Mouse (Mus musculus) forebrain, embryonic 11.5 days (tissue): ENCODE results near the gene Kif1c. TPM values are rescaled to one million over a fixed set of nuclear protein-coding genes. Genes with fewer than 3 reads are reported as not detected.

Experiments
- ATAC-seq: fragments of 200-750 bp; cut with Nextera tagmentation; replicated peaks from 2 replicates; pipeline ENCODE4 v1.8.0; 2017; ENCODE audit warnings: moderate TSS enrichment; ENCODE audit not compliant: low FRiP score
- DNase-seq: peaks from one replicate; pipeline ENCODE4 v3.0.0-alpha.2; 2017; ENCODE audit warnings: low spot score
- H3K27ac ChIP-seq: fragments of 300-500 bp; sonication (generic); 2 replicates; pipeline ENCODE4 v1.5.1; 2014; ENCODE audit warnings: low read depth, low read length
- H3K27me3 ChIP-seq: fragments of 300-500 bp; sonication (generic); 2 replicates; pipeline ENCODE4 v1.6.1; 2014; ENCODE audit warnings: mild to moderate bottlenecking, low read length, mixed read lengths; ENCODE audit not compliant: control insufficient read depth, insufficient read depth
- H3K36me3 ChIP-seq: fragments of 300-500 bp; sonication (generic); 2 replicates; pipeline ENCODE4 v1.6.1; 2014; ENCODE audit warnings: mild to moderate bottlenecking, low read length, moderate library complexity, mixed read lengths; ENCODE audit not compliant: control insufficient read depth, insufficient read depth
- H3K4me1 ChIP-seq: fragments of 300-500 bp; sonication (generic); replicated peaks from 2 replicates; pipeline ENCODE4 v1.6.1; 2014; ENCODE audit warnings: low read length, mixed read lengths; ENCODE audit not compliant: control insufficient read depth, insufficient read depth
- H3K4me2 ChIP-seq: fragments of 300-500 bp; sonication (generic); 2 replicates; pipeline ENCODE4 v1.6.1; 2014; ENCODE audit warnings: low read depth, mild to moderate bottlenecking, low read length, moderate library complexity, mixed read lengths; ENCODE audit not compliant: severe bottlenecking
- H3K4me3 ChIP-seq: fragments of 300-500 bp; sonication (generic); 2 replicates; pipeline ENCODE4 v1.5.1; 2014; ENCODE audit warnings: low read depth, low read length
- H3K9ac ChIP-seq: fragments of 300-500 bp; sonication (generic); 2 replicates; pipeline ENCODE4 v1.6.1; 2014; ENCODE audit warnings: low read length
- H3K9me3 ChIP-seq: fragments of 300-500 bp; sonication (generic); 2 replicates; pipeline ENCODE4 v1.6.1; 2016; ENCODE audit warnings: low read length, mixed read lengths; ENCODE audit not compliant: control insufficient read depth
- WGBS: fragments of 180-500 bp; shearing (Covaris S2); extraction: QIAGEN DNeasy Blood & Tissue Kit; methylation state at CpG from one replicate; pipeline ENCODE4 v1.1.7; 2014; 5-methylcytosine and 5-hydroxymethylcytosine counted together
- polyA plus RNA-seq: library from polyadenylated mRNA; unstranded; fragments of >200 nt; fragmentation: Nextera tagmentation; extraction: Ambion mirVana; gene quantifications from 2 replicates; pipeline ENCODE4 v1.2.1, GENCODE M21; 2014

Kif1c gene
- polyA plus RNA-seq, 1 experiment from 2014 or later = 6.9 TPM

- H3K27ac ChIP-seq = no peak overlapping the region
- no peaks in the 10 kb centered on the region for H3K9me3 ChIP-seq
- 72% methylated on average over 3 of the region's 3 CpGs for WGBS
- no peak for ATAC-seq
- no peak for DNase-seq
- H3K4me1 ChIP-seq = peaks cover 3% of the 10 kb centered on the region
- H3K9ac ChIP-seq = no peak overlapping the region
- H3K4me3 ChIP-seq = no peak overlapping the region
- H3K36me3 ChIP-seq = no peaks in the 10 kb centered on the region
- no peaks in the 10 kb centered on the region for H3K27me3 ChIP-seq
- no peak overlapping the region for H3K4me2 ChIP-seq
These were observed 6.8 kb upstream of the Kif1c start for GRCm38 (mm10) chr11:70693504-70693903.

- 66% methylated on average over 3 of the region's 3 CpGs for WGBS
- no peak for DNase-seq
- Histone ChIP-seq H3K36me3 (no peaks in the 10 kb centered on the region), H3K4me1 (peaks cover 9% of the 10 kb centered on the region; the same call in 1 of the 2 replicates), H3K9ac (no peak overlapping the region), H3K27me3 (no peaks in the 10 kb centered on the region), H3K4me2 (no peak overlapping the region), H3K9me3 (no peaks in the 10 kb centered on the region), H3K27ac (no peak overlapping the region), H3K4me3 (no peak overlapping the region)
- ATAC-seq = no peak
These were observed 3.0 kb upstream of the Kif1c start for GRCm38 (mm10) chr11:70697376-70697775.

- H3K9ac ChIP-seq = no peak overlapping the region
- peaks cover 9% of the 10 kb centered on the region; the same call in 1 of the 2 replicates for H3K4me1 ChIP-seq
- no peak overlapping the region for H3K4me3 ChIP-seq
- H3K4me2 ChIP-seq = no peak overlapping the region
- DNase-seq (peak; percentile 10), ATAC-seq (no peak)
- H3K27ac ChIP-seq = no peak overlapping the region
- H3K9me3 ChIP-seq = no peaks in the 10 kb centered on the region
- H3K27me3 ChIP-seq = no peaks in the 10 kb centered on the region
- WGBS = 75% methylated on average over 2 of the region's 2 CpGs
- no peaks in the 10 kb centered on the region; the same call in 1 of the 2 replicates for H3K36me3 ChIP-seq
These were observed 1.3 kb upstream of the Kif1c start for GRCm38 (mm10) chr11:70699051-70699450.

- Histone ChIP-seq H3K9ac (peak overlapping the region; percentile 86), H3K27ac (peak overlapping the region; percentile 70), H3K4me2 (peak overlapping the region; percentile 76), H3K4me1 (peaks cover 9% of the 10 kb centered on the region; the same call in 1 of the 2 replicates), H3K27me3 (no peaks in the 10 kb centered on the region), H3K9me3 (no peaks in the 10 kb centered on the region), H3K36me3 (peaks cover 4% of the 10 kb centered on the region; the same call in 1 of the 2 replicates), H3K4me3 (peak overlapping the region; percentile 91)
- 1% methylated on average over 34 of the region's 34 CpGs for WGBS
- peak; percentile 32 for ATAC-seq
- DNase-seq = peak; percentile 78
These were observed 265 bp downstream of the Kif1c start for GRCm38 (mm10) chr11:70700613-70701012.

GRCm38 (mm10) chr11:70701221-70701955 lies 1.0 kb downstream of the Kif1c start:
- Histone ChIP-seq H3K27ac (no peak overlapping the region), H3K27me3 (no peaks in the 10 kb centered on the region), H3K9me3 (no peaks in the 10 kb centered on the region), H3K4me1 (peaks cover 9% of the 10 kb centered on the region; the same call in 1 of the 2 replicates), H3K9ac (peak overlapping the region; percentile 86), H3K4me3 (peak overlapping the region; percentile 91), H3K36me3 (peaks cover 4% of the 10 kb centered on the region; the same call in 1 of the 2 replicates), H3K4me2 (peak overlapping the region; percentile 76)
- no peak for ATAC-seq
- WGBS = 7% methylated on average over 10 of the region's 10 CpGs
- peak; percentile 41 for DNase-seq

GRCm38 (mm10) chr11:70701984-70702733 lies 1.8 kb downstream of the Kif1c start:
- ATAC-seq (no peak), DNase-seq (peak; percentile 39)
- H3K9me3 ChIP-seq = no peaks in the 10 kb centered on the region
- WGBS = 84% methylated on average over 6 of the region's 6 CpGs
- H3K9ac ChIP-seq = no peak overlapping the region
- H3K4me1 ChIP-seq = peaks cover 9% of the 10 kb centered on the region; the same call in 1 of the 2 replicates
- H3K4me2 ChIP-seq = peak overlapping the region; percentile 76; the same call in 1 of the 2 replicates
- H3K27me3 ChIP-seq = no peaks in the 10 kb centered on the region
- no peak overlapping the region for H3K4me3 ChIP-seq
- no peak overlapping the region for H3K27ac ChIP-seq
- peaks cover 8% of the 10 kb centered on the region; the same call in 1 of the 2 replicates for H3K36me3 ChIP-seq

GRCm38 (mm10) chr11:70702781-70703180 lies 2.4 kb downstream of the Kif1c start:
- Histone ChIP-seq H3K9ac (no peak overlapping the region), H3K9me3 (no peaks in the 10 kb centered on the region), H3K27ac (no peak overlapping the region), H3K27me3 (no peaks in the 10 kb centered on the region), H3K4me2 (no peak overlapping the region), H3K4me1 (peaks cover 9% of the 10 kb centered on the region; the same call in 1 of the 2 replicates), H3K4me3 (no peak overlapping the region), H3K36me3 (peaks cover 8% of the 10 kb centered on the region; the same call in 1 of the 2 replicates)
- WGBS = 73% methylated on average over 6 of the region's 6 CpGs
- DNase-seq (no peak), ATAC-seq (no peak)

GRCm38 (mm10) chr11:70706127-70706526 lies 5.8 kb downstream of the Kif1c start:
- no peak overlapping the region for H3K27ac ChIP-seq
- H3K36me3 ChIP-seq = peaks cover 8% of the 10 kb centered on the region; the same call in 1 of the 2 replicates
- H3K9me3 ChIP-seq = no peaks in the 10 kb centered on the region
- H3K4me3 ChIP-seq = no peak overlapping the region
- H3K4me1 ChIP-seq = peaks cover 6% of the 10 kb centered on the region; the same call in 1 of the 2 replicates
- H3K4me2 ChIP-seq = no peak overlapping the region
- H3K9ac ChIP-seq = no peak overlapping the region
- WGBS = 91% methylated on average over 3 of the region's 3 CpGs
- no peak for DNase-seq
- ATAC-seq = no peak
- H3K27me3 ChIP-seq = no peaks in the 10 kb centered on the region
